Mouse (Mus musculus) spleen, postnatal 36 days (tissue): Measurements from ENCODE around the gene Hephl1.
"Not testable (repeated sequence)": the region's sequence is repeated elsewhere in the genome, so short reads cannot be mapped to it uniquely, and the experiment has no call there.

ENCODE experiments used
- DNase-seq, 2 experiments: peaks; one replicate each; pipeline ENCODE4 v3.0.0; 2022; ENCODE audit warnings: low spot score in 2 of 2, mixed read lengths in 1 of 2

Gene Hephl1

DNA sequence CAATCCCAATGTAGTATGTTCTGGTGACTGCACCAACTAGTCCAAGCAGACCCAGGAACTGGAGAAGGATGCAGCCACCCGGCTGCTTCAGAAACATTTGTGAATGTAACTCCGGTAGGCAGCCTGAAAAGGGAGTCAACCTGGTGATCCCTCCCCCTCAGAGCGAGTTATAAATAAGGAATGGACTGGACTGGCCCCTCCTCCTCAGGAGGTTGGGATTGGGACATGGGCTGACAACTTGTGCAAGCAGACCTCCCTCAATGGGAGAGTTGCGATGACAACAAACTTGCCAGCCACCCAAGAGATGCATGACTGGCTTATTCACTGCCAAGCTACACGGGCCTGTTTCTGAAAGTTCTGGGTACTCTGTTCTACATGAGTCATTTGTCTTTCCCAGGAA, at the start of gene Hephl1:
Gene Hephl1 (minus strand): TSS at position 101 of the 400 bp plus-strand sequence.
- no peak for DNase-seq

- no peak for DNase-seq
Measured at GRCm38 (mm10) chr9:15149246-15149926, 37.5 kb upstream of the Hephl1 start.

- no peak for DNase-seq
Measured at GRCm38 (mm10) chr9:15140546-15140945, 28.6 kb upstream of the Hephl1 start.

- DNase-seq: no peak
Measured at GRCm38 (mm10) chr9:15125897-15126296, 14.0 kb upstream of the Hephl1 start.

GRCm38 (mm10) chr9:15122431-15122830, 10.5 kb upstream of the Hephl1 start:
- DNase-seq: no peak

- DNase-seq: no peak
Measured at GRCm38 (mm10) chr9:15120841-15121358, 9.0 kb upstream of the Hephl1 start.

GRCm38 (mm10) chr9:15120209-15120608, 8.3 kb upstream of the Hephl1 start:
- DNase-seq: no peak

DNA sequence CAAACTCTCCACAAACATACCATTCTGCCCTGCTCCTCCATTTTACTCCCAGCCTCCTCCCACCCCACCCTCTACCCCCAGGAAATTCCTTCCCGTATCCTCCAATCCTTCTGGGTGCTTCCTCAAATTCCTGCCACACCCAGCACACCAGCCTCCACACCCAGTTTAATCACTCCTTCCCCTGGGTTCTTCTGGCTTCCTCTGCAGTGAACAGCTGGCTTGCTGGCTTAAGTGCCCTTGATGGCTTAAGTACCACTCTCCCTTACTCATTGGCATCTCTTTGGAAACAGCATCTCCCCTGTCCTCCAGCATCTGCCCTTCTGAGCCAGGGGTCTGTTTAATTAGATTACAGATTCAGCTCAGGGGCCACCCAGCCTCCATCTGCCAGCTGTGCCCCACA, 7.6 kb upstream of the Hephl1 start:
- no peak for DNase-seq

GRCm38 (mm10) chr9:15116165-15116564, 4.3 kb upstream of the Hephl1 start:
- DNase-seq: no peak

GRCm38 (mm10) chr9:15114102-15114501, 2.2 kb upstream of the Hephl1 start:
- DNase-seq: no peak

- DNase-seq: no peak
Measured at GRCm38 (mm10) chr9:15108101-15108500, 3.8 kb downstream of the Hephl1 start.

DNA sequence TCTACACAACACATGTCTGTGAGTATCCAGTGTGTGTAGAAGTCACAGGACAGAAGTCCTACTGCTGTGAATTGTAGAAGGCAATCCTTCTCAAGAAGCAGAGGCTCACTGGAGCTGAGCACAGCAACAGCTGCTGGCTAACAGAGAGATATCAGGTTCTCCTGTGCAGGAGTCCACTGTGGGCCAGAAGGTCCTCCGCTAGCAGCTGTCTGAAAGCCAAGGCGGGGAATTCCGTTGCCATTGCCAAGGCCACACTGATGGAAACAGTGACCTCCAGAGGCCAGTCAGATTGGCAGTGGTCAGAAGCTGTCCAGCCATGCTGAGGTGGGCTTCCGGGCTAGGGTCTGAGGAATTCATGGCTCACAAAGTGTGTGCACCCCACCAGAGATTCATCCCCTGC, 6.8 kb downstream of the Hephl1 start:
- no peak for DNase-seq

GRCm38 (mm10) chr9:15103579-15104300, 8.2 kb downstream of the Hephl1 start:
- DNase-seq: no peak

DNA sequence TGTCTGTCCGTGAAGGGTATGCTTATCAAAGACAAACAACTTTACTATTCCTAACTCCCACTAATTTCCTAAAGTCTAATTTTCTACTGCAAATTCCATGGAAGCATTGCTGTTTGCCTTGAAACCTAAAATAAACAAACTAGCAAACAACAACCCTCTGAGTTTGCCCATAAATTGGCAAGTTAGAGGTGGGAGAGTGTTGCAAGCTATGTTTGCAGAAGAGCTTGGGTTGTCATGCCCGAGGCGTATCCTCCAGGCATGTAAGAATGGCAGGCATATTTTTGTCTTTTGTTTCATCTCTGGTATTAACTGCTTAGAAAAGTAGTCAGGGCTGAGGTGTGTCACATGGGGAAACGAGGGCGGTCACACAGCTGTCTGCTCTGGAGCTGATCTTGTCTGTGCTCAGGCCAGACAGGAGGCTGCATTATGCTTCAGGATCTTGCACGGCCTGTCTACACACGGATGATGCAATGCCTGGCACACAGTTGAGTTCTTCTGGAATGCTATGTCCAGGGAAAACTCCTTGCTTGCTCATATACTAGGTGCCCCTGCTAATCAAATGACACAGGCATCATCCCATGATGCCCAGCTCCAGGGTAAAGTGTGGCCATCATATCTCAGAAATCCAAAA, 10.3 kb downstream of the Hephl1 start:
- no peak for DNase-seq

DNA sequence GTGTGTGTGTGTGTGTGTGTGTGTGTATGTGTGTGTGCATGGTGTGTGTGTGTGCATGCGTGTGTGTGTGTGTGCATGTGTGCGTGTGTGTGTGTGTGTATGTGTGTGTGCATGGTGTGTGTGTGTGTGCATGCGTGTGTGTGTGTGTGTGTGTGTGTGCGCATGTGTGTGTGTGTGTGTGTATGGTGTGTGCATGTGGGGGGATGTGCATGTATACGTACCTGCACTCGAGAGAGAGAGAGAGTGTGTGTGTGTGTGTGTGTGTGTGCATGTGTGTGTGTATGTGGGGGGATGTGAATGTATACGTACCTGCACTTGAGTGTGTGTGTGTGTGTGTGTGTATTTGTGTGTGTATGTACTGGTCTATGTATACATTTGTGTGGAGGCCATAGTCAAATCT, 13.5 kb downstream of the Hephl1 start:
- not testable (repeated sequence) for DNase-seq

DNA sequence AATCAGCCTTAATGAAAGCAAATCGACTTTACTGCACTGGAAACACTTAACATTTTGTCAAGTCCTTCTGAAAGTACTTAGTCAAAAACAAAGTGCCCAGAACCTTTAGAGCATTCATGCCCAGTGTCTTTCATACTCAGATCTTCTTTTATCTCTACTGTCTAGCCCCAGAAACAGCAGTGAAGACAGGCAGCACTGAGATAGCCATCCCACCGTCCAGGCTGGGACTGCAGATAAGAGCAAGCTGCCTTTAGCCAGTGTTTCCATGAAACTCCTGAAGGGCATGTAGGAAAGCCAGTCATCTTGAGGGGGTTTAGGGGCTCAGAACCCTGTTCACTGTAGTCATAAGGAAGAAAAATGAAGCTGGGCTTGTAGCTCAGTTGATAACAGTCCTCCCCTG, 14.7 kb downstream of the Hephl1 start:
- no peak for DNase-seq

- no peak for DNase-seq
Measured at GRCm38 (mm10) chr9:15096161-15096560, 15.7 kb downstream of the Hephl1 start.

DNA sequence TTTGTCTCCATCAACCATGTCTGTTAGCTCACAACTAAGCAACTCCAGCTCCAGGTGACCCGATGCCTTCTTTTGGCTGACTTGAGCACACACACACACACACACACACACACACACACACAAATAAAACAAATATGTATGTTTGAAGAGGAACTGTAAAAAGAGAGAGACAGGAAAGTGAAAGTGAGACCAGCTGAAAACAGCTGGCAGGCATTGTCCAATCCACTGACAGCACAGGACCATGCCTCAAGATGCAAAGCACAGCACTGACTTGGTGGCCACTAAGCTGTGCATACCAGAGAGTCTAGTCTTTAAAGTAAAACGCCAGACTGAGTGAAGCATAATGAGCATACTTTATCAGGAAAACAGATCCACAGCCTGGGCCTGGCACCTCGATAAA, 16.7 kb downstream of the Hephl1 start:
- DNase-seq: no peak

GRCm38 (mm10) chr9:15068686-15069295, 43.1 kb downstream of the Hephl1 start:
- DNase-seq: no peak

GRCm38 (mm10) chr9:15067995-15068685, 43.8 kb downstream of the Hephl1 start:
- no peak for DNase-seq

DNA sequence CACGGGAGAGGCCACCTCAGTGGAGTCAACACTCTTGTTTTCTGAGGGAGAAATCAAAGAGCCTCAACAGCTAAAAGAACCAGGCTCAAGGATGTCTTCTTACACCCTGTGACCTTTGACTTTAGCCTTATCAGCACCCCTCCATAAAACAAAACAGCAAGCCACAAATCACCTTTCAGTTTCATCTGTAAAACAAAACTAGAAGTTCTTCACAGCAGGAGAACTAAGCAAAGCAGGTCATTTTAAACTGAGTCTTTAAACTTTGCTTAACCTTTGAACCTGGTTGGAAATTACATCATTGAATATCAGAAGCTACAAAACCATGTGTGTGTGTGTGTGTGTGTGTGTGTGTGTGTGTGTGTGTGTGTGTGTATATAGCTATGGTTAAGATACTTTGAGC, 47.7 kb downstream of the Hephl1 start:
- DNase-seq: no peak

- no peak for DNase-seq
Measured at GRCm38 (mm10) chr9:15060847-15061246, 51.1 kb downstream of the Hephl1 start.
